Mouse (Mus musculus): ENCODE measurements around the gene Gli3.

DNA sequence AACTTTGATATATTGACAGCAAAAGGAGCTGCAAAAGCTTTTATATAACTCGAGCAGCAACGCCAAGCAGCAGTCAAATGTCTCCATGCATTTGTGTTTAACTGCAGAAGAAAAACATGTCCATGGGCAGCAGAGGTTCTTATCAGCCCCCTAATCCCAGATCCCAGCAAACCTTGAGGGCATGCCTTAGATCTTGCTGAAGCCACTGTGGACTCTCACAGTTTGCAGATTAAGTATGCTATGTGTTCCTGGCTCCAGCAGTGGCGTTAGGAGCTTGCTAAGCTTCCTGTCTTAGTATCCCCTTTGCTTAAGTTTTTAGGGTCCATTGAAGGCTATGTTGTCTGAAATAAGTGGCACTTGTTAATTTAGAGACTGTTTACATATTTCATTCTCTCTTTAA is 4.4 kb downstream of the Gli3 start:
- TF ChIP-seq POLR2A (IDR thresholded peaks at IDR 0.05; ENCODE audit: borderline replicate concordance, extremely low read depth, insufficient read depth, insufficient read length, poor library complexity, severe bottlenecking), result no peak
- TF ChIP-seq CTCF (IDR thresholded peaks at IDR 0.05; ENCODE audit: borderline replicate concordance, extremely low read depth, insufficient read depth, insufficient read length), result no peak
